Mouse (Mus musculus) stomach, postnatal 0 days (tissue): ENCODE results near the gene Muc16. TPM values are rescaled to one million over a fixed set of nuclear protein-coding genes. Genes with fewer than 3 reads are reported as not detected.

Source experiments
- ATAC-seq: fragments of 200-750 bp; cut with Nextera tagmentation; 2 replicates; pipeline ENCODE4 v1.8.0; 2017; ENCODE audit not compliant: low FRiP score, low TSS enrichment
- DNase-seq: peaks from one replicate; pipeline ENCODE4 v3.0.0-alpha.2; 2016; ENCODE audit warnings: low spot score
- H3K27ac ChIP-seq: fragments of 300-500 bp; sonication (generic); replicated peaks from 2 replicates; pipeline ENCODE4 v1.5.1; 2014; ENCODE audit warnings: mild to moderate bottlenecking, control low read depth
- H3K27me3 ChIP-seq: fragments of 300-500 bp; sonication (generic); 2 replicates; pipeline ENCODE4 v1.6.1; 2014; ENCODE audit warnings: low read length; ENCODE audit not compliant: control insufficient read depth, insufficient read depth
- H3K36me3 ChIP-seq: fragments of 300-500 bp; sonication (generic); 2 replicates; pipeline ENCODE4 v1.6.1; 2014; ENCODE audit warnings: low read length, mixed read lengths; ENCODE audit not compliant: control insufficient read depth, insufficient read depth
- H3K4me1 ChIP-seq: fragments of 300-500 bp; sonication (generic); replicated peaks from 2 replicates; pipeline ENCODE4 v1.6.1; 2014; ENCODE audit warnings: antibody characterized with exemption; ENCODE audit not compliant: control insufficient read depth, insufficient read depth
- H3K4me2 ChIP-seq: fragments of 300-500 bp; sonication (generic); replicated peaks from 2 replicates; pipeline ENCODE4 v1.6.1; 2014; ENCODE audit warnings: low read depth, mild to moderate bottlenecking, control low read depth, moderate library complexity
- H3K4me3 ChIP-seq: fragments of 300-500 bp; sonication (generic); 2 replicates; pipeline ENCODE4 v1.5.1; 2014; ENCODE audit warnings: low read depth, low read length, control low read depth
- H3K9ac ChIP-seq: fragments of 300-500 bp; sonication (generic); 2 replicates; pipeline ENCODE4 v1.6.1; 2014; ENCODE audit warnings: mild to moderate bottlenecking, low read length, control low read depth, mixed read lengths
- H3K9me3 ChIP-seq: fragments of 300-500 bp; sonication (generic); 2 replicates; pipeline ENCODE4 v1.6.1; 2016; ENCODE audit warnings: low read length; ENCODE audit not compliant: control insufficient read depth
- CTCF ChIP-seq: IDR thresholded peaks from 2 replicates; pipeline ENCODE4 v1.5.1; 2016; ENCODE audit warnings: antibody characterized with exemption, low read depth, mild to moderate bottlenecking, moderate library complexity
- EP300 ChIP-seq: optimal IDR thresholded peaks from 2 replicates; pipeline ENCODE3; 2016; ENCODE audit warnings: antibody characterized with exemption
- WGBS: fragments of 180-500 bp; shearing (Covaris S2); extraction: QIAGEN DNeasy Blood & Tissue Kit; methylation state at CpG from one replicate; pipeline ENCODE4 v1.1.7; 2014; 5-methylcytosine and 5-hydroxymethylcytosine counted together
- microRNA-seq: library from miRNA; unstranded; fragments of <30 nt; microRNA quantifications from one replicate; pipeline ENCODE4, GENCODE M21; 2016
- polyA plus RNA-seq: library from polyadenylated mRNA; unstranded; fragments of >200 nt; fragmentation: Nextera tagmentation; extraction: Ambion mirVana; gene quantifications from 2 replicates; pipeline ENCODE4 v1.2.1, GENCODE M21; 2015

Gene Muc16
- polyA plus RNA-seq, 1 experiment from 2014 or later: 2.5 TPM

DNA sequence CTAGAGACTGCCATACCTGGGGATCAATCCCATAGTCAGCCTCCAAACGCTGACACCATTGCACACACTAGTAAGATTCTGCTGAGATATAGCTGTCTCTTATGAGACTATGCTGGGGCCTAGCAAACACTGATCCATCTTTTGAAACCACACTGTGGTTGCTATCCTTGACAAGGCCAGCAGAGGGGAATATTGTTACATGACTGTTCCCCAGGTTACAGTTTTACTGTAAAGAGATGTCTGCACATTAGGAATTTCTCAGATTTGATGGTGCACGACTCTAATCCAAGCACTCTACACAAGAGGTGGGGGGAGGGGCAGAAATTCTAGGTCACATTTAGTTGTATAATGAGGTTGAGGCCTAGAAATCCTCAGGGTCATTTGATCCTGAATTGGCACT is 166.2 kb downstream of the Muc16 start:
- 53% methylated on average over 2 of the region's 2 CpGs for whole genome bisulfite sequencing
- Histone ChIP-seq H3K27me3 (no peaks in the 10 kb centered on the region), H3K36me3 (no peaks in the 10 kb centered on the region), H3K27ac (no peak overlapping the region), H3K4me3 (no peak overlapping the region), H3K9ac (no peak overlapping the region), H3K9me3 (no peaks in the 10 kb centered on the region), H3K4me1 (no peaks in the 10 kb centered on the region), H3K4me2 (no peak overlapping the region)
- TF ChIP-seq CTCF: peak; percentile 47
- TF ChIP-seq EP300: no peak
- DNase-seq (no peak), ATAC-seq (no peak)

DNA sequence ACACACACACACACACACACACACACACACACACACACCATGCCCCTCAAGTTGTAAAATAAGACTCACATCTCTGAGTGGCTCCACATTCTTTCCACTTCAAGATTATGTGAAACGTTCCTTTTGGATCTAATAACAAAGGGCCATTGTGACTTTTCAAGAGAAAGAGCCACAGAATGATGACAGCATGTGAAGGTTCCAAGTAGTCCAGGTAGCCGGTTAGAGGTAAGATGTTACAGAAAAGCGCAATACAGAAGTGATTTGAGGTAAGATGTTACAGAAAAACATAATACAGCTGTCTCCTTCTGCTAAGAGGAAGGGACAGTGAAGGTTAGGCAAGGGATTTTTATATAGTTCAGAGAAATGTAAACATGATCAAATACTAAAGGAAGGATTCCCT is 196.2 kb downstream of the Muc16 start, which contains the start of the genes Zfp558 and Mbd3l1:
TSS of gene Zfp558 (minus strand) at position 101 of the 400 bp plus-strand sequence.
TSS of gene Mbd3l1 (plus strand) at position 192 of the 400 bp plus-strand sequence.
- Histone ChIP-seq H3K36me3 (no peaks in the 10 kb centered on the region), H3K27ac (no peak within 1 kb of the TSS), H3K27me3 (no peaks in the 10 kb centered on the region), H3K9ac (no peak within 1 kb of the TSS), H3K9me3 (no peaks in the 10 kb centered on the region), H3K4me1 (no peaks in the 10 kb centered on the region), H3K4me3 (no peak within 1 kb of the TSS), H3K4me2 (no peak within 1 kb of the TSS)
- 70% methylated on average over 3 of the region's 3 CpGs for WGBS
- DNase-seq (no peak), ATAC-seq (no peak)
- no peak for TF ChIP-seq CTCF
- no peak for TF ChIP-seq EP300

- TF ChIP-seq CTCF: peak; percentile 43
- no peak for TF ChIP-seq EP300
- H3K9ac ChIP-seq: peak overlapping the region; percentile 66
- peak; percentile 83 for DNase-seq
- peak; percentile 96 for ATAC-seq
- 4% methylated on average over 39 of the region's 39 CpGs for WGBS
- H3K27me3 ChIP-seq: no peaks in the 10 kb centered on the region
- H3K36me3 ChIP-seq: no peaks in the 10 kb centered on the region
- H3K4me1 ChIP-seq: no peaks in the 10 kb centered on the region
- H3K9me3 ChIP-seq: no peaks in the 10 kb centered on the region
- H3K4me2 ChIP-seq: peak overlapping the region; percentile 70
- peak overlapping the region; percentile 66 for H3K27ac ChIP-seq
- H3K4me3 ChIP-seq: peak overlapping the region; percentile 63
Observed at GRCm38 (mm10) chr9:18473324-18474128, 200.8 kb downstream of the Muc16 start.

DNA sequence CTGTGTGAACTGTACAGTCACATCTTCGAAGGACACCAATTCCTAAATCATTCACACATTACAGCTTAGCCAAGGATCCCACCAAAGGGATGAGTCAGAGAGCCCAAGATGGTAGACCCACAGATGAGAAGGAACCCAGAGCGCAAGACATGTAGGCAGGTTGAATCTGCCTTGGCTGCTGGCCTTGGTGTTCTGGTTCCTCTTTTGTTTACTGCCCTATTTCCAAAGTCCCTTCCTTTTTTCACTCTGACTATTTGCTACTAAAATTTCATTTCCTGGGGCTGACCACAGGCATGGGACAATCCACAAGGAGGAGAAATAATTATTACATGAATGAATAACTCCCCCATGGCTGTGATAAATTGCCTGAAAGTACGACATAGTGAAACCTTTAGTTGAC is 206.3 kb downstream of the Muc16 start:
- 82% methylated on average over 3 of the region's 3 CpGs for WGBS
- Histone ChIP-seq H3K9me3 (no peaks in the 10 kb centered on the region), H3K27me3 (no peaks in the 10 kb centered on the region), H3K36me3 (no peaks in the 10 kb centered on the region), H3K27ac (no peak overlapping the region), H3K4me1 (no peaks in the 10 kb centered on the region), H3K9ac (no peak overlapping the region), H3K4me2 (no peak overlapping the region), H3K4me3 (no peak overlapping the region)
- ATAC-seq (no peak), DNase-seq (no peak)
- TF ChIP-seq CTCF (no peak), EP300 (no peak)

- DNase-seq: no peak
- Histone ChIP-seq H3K27me3 (no peaks in the 10 kb centered on the region), H3K9me3 (no peaks in the 10 kb centered on the region), H3K36me3 (no peaks in the 10 kb centered on the region), H3K4me2 (no peak overlapping the region), H3K4me1 (no peaks in the 10 kb centered on the region), H3K9ac (no peak overlapping the region), H3K27ac (no peak overlapping the region), H3K4me3 (no peak overlapping the region)
- 77% methylated on average over 3 of the region's 3 CpGs for WGBS
- TF ChIP-seq EP300 (no peak), CTCF (no peak)
- ATAC-seq: no peak
Observed at GRCm38 (mm10) chr9:18467350-18467749, 207.0 kb downstream of the Muc16 start.

DNA sequence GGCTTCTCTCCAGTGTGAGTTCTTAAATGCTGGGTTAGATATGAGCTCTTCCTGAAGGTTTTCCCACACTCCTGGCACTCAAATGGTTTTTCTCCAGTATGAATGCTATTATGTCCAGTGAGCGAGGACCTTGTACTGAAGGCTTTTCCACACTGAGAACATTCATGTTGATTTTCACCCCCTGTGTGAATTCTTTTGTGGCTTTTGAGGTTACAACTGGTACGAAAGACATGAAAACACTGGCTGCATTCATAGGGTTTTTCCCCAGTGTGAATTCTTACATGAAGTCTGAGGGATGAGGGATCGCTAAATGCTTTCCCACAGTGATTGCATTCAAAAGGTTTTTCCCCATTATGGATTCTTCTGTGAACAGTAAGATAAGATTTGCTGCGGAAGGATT is 217.8 kb downstream of the Muc16 start:
- H3K4me1 ChIP-seq: no peaks in the 10 kb centered on the region
- no peak for TF ChIP-seq CTCF
- WGBS: 91% methylated on average over 4 of the region's 4 CpGs

More for the DNA sequence above, 217.8 kb downstream of the Muc16 start:
- H3K4me2 ChIP-seq: no peak overlapping the region
- no peak overlapping the region for H3K27ac ChIP-seq
- no peaks in the 10 kb centered on the region for H3K27me3 ChIP-seq
- peaks cover 4% of the 10 kb centered on the region; the same call in 1 of the 2 replicates for H3K36me3 ChIP-seq
- H3K9ac ChIP-seq: no peak overlapping the region
- no peak for DNase-seq
- no peak overlapping the region for H3K4me3 ChIP-seq
- no peaks in the 10 kb centered on the region for H3K9me3 ChIP-seq
- no peak for ATAC-seq

Small RNAs within 50 kb of the gene (microRNA-seq; reads per million reads assigned to microRNA genes)
- not detected for gene Gm22854

Other genes starting within 250 kb of the Muc16 start
- gene Mbd3l2, start 243.9 kb downstream of the Muc16 start, polyA plus RNA-seq: not detected in 2 replicates
- gene Zfp558, start 196.3 kb downstream of the Muc16 start, polyA plus RNA-seq: 1.3 TPM in 2 replicates
- not detected in 2 replicates for gene Mbd3l1, start 196.2 kb downstream of the Muc16 start, polyA plus RNA-seq
- gene Olfr24, start 89.5 kb upstream of the Muc16 start, polyA plus RNA-seq: 0.04 TPM in 1 of 2 replicates, not detected in the other
- not detected in 2 replicates for gene Olfr828, start 145.0 kb upstream of the Muc16 start, polyA plus RNA-seq
- gene Olfr829, start 180.4 kb upstream of the Muc16 start, polyA plus RNA-seq: not detected in 2 replicates
- gene Olfr830, start 200.2 kb upstream of the Muc16 start, polyA plus RNA-seq: not detected in 2 replicates